Mouse (Mus musculus) embryonic facial prominence, embryonic 12.5 days (tissue): ENCODE results near the gene 4930412O13Rik. TPM values are rescaled to one million over a fixed set of nuclear protein-coding genes. Genes with fewer than 3 reads are reported as not detected.
A peak's percentile ranks its signal among the peaks of the same experiment; 100 is the strongest.

Source experiments
- ATAC-seq: fragments of 200-750 bp; cut with Nextera tagmentation; 2 replicates; pipeline ENCODE4 v1.8.0; 2017; ENCODE audit not compliant: insufficient number of reproducible peaks, insufficient read depth, low FRiP score, low TSS enrichment
- H3K27ac ChIP-seq: fragments of 300-500 bp; sonication (generic); 2 replicates; pipeline ENCODE4 v1.5.1; 2016; ENCODE audit warnings: mild to moderate bottlenecking
- H3K27me3 ChIP-seq: fragments of 300-500 bp; sonication (generic); 2 replicates; pipeline ENCODE4 v1.6.1; 2016; ENCODE audit warnings: mild to moderate bottlenecking, moderate library complexity
- H3K36me3 ChIP-seq: fragments of 300-500 bp; sonication (generic); 2 replicates; pipeline ENCODE4 v1.6.1; 2016; ENCODE audit warnings: mild to moderate bottlenecking
- H3K4me1 ChIP-seq: fragments of 300-500 bp; sonication (generic); 2 replicates; pipeline ENCODE4 v1.6.1; 2016
- H3K4me2 ChIP-seq: fragments of 300-500 bp; sonication (generic); replicated peaks from 2 replicates; pipeline ENCODE4 v1.6.1; 2016; ENCODE audit warnings: mild to moderate bottlenecking, moderate library complexity
- H3K4me3 ChIP-seq: fragments of 300-500 bp; sonication (generic); 2 replicates; pipeline ENCODE4 v1.5.1; 2016; ENCODE audit warnings: mild to moderate bottlenecking
- H3K9ac ChIP-seq: fragments of 300-500 bp; sonication (generic); 2 replicates; pipeline ENCODE4 v1.6.1; 2016; ENCODE audit warnings: mild to moderate bottlenecking, moderate library complexity
- H3K9me3 ChIP-seq: fragments of 300-500 bp; sonication (generic); 2 replicates; pipeline ENCODE4 v1.6.1; 2016; ENCODE audit warnings: mild to moderate bottlenecking, moderate library complexity
- WGBS: fragments of 180-500 bp; shearing (Covaris S2); methylation state at CpG from one replicate; pipeline ENCODE4 v1.1.7; 2016; 5-methylcytosine and 5-hydroxymethylcytosine counted together
- polyA plus RNA-seq: library from polyadenylated mRNA; unstranded; fragments of >200 nt; fragmentation: Nextera tagmentation; extraction: Ambion mirVana; gene quantifications from 2 replicates; pipeline ENCODE4 v1.2.1, GENCODE M21; 2016

4930412O13Rik gene
- polyA plus RNA-seq, 1 experiment from 2014 or later = 1.8 TPM

DNA sequence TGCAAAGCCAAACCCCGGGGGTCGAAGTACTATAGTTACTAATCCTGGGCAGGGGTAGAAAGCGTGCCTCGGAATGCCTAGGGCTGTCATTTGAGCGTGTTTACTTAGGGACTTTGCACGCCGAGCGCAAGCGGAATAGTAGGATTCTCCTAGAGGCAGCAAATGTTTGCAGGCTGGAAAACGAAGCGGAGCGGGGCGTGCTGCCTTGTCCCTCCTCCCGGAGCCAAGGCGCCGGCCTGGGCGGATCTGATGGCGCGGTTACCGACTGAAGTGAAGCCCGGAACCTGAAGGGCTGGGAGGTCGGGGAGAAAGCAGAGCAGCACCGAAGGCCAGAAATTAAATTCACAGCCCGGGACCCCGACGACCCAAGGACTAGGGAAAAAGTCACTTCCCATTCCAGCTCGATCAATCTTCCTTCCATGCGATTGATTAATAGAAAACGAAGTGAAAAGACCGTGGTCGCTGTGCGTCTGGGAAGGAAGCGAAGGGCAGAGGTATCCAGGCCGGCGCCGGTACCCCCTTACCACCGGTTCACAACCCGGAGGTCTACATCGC, 1.4 kb downstream of the 4930412O13Rik start:
- Histone ChIP-seq H3K36me3 (no peaks in the 10 kb centered on the region), H3K27me3 (peaks cover 56% of the 10 kb centered on the region), H3K9ac (peak overlapping the region; percentile 29; the same call in 1 of the 2 replicates), H3K4me3 (peak overlapping the region; percentile 37), H3K4me1 (peaks cover 22% of the 10 kb centered on the region), H3K9me3 (no peaks in the 10 kb centered on the region), H3K4me2 (peak overlapping the region; percentile 85), H3K27ac (peak overlapping the region; percentile 59)
- ATAC-seq = no peak
- WGBS = under 1% methylated on average over 39 of the region's 39 CpGs

DNA sequence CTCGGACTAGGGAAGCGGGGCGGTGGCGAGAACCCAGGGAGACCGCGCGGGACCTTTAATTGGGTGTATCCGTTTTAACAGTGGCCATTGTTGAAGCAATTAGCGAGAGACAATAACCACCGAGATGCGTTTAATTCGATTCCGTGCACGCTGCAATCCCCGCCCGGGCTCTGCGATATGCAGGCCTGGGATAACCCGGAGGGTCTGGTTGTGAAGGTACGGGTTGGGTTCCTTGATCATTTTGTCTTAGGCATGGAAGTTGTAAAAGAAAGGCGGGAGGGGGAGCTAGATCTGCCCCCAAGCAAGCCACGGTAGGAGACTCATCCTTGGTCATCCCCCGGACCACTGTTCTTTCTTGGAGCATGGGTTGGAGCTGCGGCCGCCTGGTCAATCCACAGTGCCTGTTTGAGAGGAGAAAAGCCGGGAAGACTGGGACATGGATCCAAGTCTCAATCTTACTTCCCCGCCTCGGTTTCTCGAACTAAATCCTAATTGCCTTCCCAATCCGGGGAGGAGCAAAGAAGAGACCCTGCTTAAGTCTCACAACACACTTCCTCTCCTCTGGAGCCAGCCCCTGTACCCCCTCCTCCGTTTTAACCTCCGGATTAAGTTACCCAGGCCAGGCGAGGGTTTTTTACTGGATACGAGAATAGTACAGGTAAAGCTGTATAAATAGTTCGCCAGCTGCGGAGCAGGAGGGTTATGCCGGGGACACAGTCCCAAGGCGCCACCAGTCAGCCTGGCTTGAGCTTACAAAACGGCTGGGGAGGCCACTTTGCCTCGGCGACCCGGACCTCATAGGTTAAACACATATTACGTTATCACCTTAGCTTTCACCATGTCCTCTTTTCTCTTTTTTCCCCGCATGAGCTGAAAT, 2.1 kb downstream of the 4930412O13Rik start:
- Histone ChIP-seq H3K4me2 (peak overlapping the region; percentile 85), H3K9me3 (no peaks in the 10 kb centered on the region), H3K4me3 (peak overlapping the region; percentile 37), H3K27me3 (peaks cover 59% of the 10 kb centered on the region), H3K9ac (peak overlapping the region; percentile 29; the same call in 1 of the 2 replicates), H3K27ac (no peak overlapping the region), H3K36me3 (no peaks in the 10 kb centered on the region), H3K4me1 (peaks cover 22% of the 10 kb centered on the region)
- under 1% methylated on average over 43 of the region's 43 CpGs for WGBS
- ATAC-seq = no peak

DNA sequence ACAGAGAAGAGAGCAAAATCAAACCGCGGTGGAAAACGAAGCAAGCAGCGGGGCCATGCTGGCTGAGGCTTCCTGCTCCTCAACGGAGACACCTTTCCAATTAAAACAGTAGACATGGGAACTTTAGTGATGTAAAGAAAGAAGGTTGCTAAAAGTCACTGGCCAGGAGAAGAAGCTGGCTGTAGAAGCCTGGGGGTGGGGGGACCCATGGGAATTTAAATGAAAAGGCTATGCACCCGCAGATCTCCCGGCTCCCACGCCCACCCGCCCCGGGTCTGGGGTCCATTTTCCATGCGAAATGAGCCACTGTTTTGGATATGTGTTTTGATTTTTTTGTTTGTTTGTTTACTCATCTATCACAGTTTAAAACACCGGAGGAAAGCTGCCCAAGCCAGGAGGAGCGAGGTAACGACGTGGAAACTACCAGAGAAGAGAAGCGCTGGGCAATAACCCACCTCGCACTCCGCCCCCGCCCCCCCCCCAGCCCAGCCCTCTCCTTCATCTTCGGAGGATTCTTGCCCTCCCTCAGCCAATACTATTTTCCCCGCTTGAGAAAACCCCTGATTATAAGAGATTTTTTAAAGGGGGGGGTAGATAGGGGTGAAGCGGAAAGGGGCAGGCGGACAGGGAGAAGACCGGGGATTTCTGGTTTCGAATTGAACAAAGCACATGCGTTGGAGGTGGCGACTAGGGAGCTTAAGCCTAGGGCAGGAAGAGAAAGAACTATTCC, 2.9 kb downstream of the 4930412O13Rik start:
- no peaks in the 10 kb centered on the region for H3K9me3 ChIP-seq
- ATAC-seq = no peak
- H3K27ac ChIP-seq = no peak overlapping the region
- no peaks in the 10 kb centered on the region for H3K36me3 ChIP-seq
- peak overlapping the region; percentile 85 for H3K4me2 ChIP-seq
- no peak overlapping the region for H3K9ac ChIP-seq
- H3K27me3 ChIP-seq = peaks cover 65% of the 10 kb centered on the region
- H3K4me3 ChIP-seq = peak overlapping the region; percentile 37
- H3K4me1 ChIP-seq = peaks cover 22% of the 10 kb centered on the region
- WGBS = under 1% methylated on average over 27 of the region's 27 CpGs

DNA sequence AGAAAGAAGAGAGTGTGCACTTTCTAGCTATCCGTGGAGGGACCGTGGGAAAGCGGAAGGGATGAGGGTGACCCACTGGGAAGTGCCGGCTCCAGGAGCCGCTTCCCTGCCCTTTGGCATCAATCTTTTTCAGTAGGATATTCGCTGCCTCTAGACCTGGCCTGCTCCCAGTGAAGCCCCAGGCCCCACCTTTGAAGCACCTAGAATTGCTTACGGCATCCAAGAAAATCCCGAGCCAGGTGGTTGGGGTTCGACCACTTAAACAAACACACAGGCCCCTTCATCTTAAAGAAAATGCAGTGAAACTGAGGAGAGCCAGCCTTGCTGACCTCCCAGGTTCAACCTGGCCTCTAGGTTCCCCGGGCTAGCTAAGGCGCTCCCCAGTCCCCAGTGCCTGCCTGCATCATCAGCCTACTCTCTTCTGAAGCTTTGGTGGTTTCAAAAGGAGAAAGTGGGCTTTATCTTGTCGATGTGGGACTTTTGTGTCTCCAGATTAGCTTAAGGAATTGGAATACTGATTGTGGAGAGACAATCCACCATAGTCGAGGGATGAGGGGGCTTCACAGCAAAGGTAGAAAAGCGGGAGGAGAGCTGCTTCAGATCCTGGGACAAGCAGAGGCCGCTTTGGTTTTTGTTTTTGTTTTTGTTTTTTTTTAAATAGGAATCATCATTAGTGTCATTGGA, 3.6 kb downstream of the 4930412O13Rik start:
- Histone ChIP-seq H3K27ac (no peak overlapping the region), H3K4me1 (peaks cover 27% of the 10 kb centered on the region)

DNA sequence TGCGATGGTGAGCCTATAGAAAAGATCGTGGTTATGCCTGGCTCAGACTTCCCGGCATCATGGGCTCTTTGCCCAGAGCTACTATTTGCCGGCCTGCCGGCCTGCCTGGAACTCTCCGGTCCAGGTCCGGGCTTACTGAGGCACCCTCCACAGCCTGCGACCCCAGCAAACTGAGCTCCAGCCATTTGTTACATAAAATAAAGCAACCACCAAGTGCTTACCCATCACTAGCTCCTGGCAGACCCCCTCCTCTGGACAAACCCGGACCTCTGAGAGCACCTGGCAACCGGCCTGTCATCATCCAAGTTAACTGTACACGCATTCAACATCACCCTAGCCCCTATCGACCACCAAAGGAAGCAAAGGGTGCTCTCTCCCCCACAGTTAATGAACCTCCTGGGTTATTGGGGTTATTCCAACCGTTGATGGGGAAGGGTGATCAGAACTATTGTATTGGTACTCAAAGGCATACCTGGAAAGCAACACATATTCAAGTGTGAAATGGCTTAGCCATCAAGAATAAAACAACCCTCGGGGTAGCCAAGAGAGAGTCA, 4.2 kb downstream of the 4930412O13Rik start:
- peaks cover 27% of the 10 kb centered on the region for H3K4me1 ChIP-seq

More for the DNA sequence above, 3.6 kb downstream of the 4930412O13Rik start:
- H3K4me2 ChIP-seq = peak overlapping the region; percentile 85; the same call in 1 of the 2 replicates
- H3K27me3 ChIP-seq = peaks cover 72% of the 10 kb centered on the region
- H3K9ac ChIP-seq = no peak overlapping the region
- peak overlapping the region; percentile 37 for H3K4me3 ChIP-seq
- no peaks in the 10 kb centered on the region for H3K36me3 ChIP-seq
- H3K9me3 ChIP-seq = no peaks in the 10 kb centered on the region
- ATAC-seq = no peak
- WGBS = 4% methylated on average over 15 of the region's 15 CpGs

DNA sequence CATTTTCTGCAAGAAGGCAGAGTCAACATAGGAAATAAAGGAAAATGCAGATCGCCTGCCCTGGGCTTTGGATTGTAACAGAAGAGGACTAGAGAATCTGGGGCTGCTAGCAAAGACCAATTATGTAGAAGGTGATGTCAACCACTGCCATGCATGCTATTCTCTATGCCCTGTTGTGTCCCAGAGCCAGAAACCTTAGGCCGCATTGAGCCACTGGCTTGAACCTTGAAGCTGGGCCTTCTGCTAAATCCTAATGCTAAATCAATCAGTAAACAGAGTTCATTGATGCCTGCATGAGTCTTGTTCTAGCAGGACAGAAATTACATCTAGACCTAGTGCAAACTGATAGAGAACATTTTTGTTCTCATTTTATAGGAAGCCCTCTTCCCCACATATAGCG, 5.0 kb downstream of the 4930412O13Rik start:
- H3K9me3 ChIP-seq = no peaks in the 10 kb centered on the region
- peaks cover 83% of the 10 kb centered on the region for H3K27me3 ChIP-seq
- no peak overlapping the region for H3K9ac ChIP-seq
- H3K27ac ChIP-seq = no peak overlapping the region
- H3K4me2 ChIP-seq = no peak overlapping the region
- no peaks in the 10 kb centered on the region for H3K36me3 ChIP-seq
- no peak for ATAC-seq
- WGBS = 16% methylated on average over 3 of the region's 3 CpGs
- H3K4me3 ChIP-seq = no peak overlapping the region
- peaks cover 23% of the 10 kb centered on the region for H3K4me1 ChIP-seq

More for the DNA sequence above, 4.2 kb downstream of the 4930412O13Rik start:
- Histone ChIP-seq H3K27ac (no peak overlapping the region), H3K4me3 (no peak overlapping the region), H3K36me3 (no peaks in the 10 kb centered on the region), H3K9ac (no peak overlapping the region), H3K9me3 (no peaks in the 10 kb centered on the region), H3K4me2 (no peak overlapping the region), H3K27me3 (peaks cover 76% of the 10 kb centered on the region)
- ATAC-seq = no peak
- WGBS = 12% methylated on average over 14 of the region's 14 CpGs

DNA sequence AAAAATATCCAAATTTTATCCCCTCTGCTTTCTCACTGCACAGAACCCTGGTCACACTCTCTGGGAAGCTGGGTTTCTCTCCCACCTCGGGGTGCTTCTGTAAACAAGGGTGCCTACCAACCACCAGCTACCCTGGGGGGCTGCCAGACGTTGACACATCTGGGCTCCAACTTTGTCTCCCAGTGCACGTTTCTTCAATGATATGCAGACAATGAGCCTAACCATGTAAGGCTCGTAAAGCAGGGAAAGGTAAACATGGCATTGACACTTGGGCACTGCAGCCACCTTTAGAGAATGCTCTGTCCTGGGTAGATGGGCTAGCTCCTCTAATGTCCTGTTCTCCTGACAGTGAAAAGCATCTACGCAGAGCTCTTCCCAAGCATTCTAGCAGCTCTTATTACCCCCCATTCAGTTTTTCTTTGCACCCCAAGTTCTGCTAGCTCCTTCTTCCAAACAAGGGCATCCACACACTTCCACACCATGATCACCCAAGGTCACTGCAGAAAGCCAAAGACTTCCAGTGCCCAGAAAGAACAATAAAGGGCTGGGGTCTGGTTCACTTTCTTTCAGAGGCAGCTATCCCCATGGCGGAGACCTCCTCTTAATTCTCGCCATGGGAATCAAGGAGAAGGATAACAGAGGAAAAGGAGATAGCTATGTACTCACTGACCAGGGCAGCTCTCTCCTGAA, 6.0 kb downstream of the 4930412O13Rik start:
- H3K27ac ChIP-seq = no peak overlapping the region
- ATAC-seq = no peak
- no peak overlapping the region for H3K9ac ChIP-seq
- 0 out of 2 replicates have a peak overlapping the region, but pooled peaks have one; percentile 12 for H3K4me3 ChIP-seq
- H3K27me3 ChIP-seq = peaks cover 82% of the 10 kb centered on the region
- no peak overlapping the region for H3K4me2 ChIP-seq
- H3K4me1 ChIP-seq = peaks cover 12% of the 10 kb centered on the region
- WGBS = 4% methylated on average over 7 of the region's 7 CpGs
- no peaks in the 10 kb centered on the region for H3K36me3 ChIP-seq
- no peaks in the 10 kb centered on the region for H3K9me3 ChIP-seq

DNA sequence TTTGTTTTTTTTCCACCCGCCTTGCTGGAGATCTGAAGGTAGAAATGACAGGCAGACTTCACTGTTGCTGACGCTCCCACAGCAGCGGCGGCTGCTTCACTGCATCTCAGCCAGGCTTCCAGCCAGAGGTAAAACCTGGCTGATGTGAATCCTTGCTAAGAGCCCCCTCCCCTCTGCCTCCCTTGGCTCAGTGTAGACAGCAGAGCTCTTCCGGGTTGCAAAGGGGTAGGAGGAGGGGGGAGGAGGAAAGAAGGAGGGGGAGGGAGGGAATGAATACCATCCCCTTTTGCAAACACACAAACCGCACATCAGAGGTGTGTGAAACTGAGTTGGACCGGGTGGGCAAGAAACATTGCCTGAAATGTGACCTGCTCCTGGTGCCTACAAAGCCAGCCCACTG, 6.6 kb downstream of the 4930412O13Rik start:
- no peak overlapping the region for H3K4me2 ChIP-seq
- H3K27ac ChIP-seq = no peak overlapping the region
- H3K9me3 ChIP-seq = no peaks in the 10 kb centered on the region
- peaks cover 83% of the 10 kb centered on the region for H3K27me3 ChIP-seq
- H3K4me1 ChIP-seq = peaks cover 8% of the 10 kb centered on the region; the same call in 1 of the 2 replicates
- 0 out of 2 replicates have a peak overlapping the region, but pooled peaks have one; percentile 12 for H3K4me3 ChIP-seq
- H3K36me3 ChIP-seq = no peaks in the 10 kb centered on the region
- WGBS = under 1% methylated on average over 7 of the region's 7 CpGs
- no peak overlapping the region for H3K9ac ChIP-seq
- no peak for ATAC-seq

DNA sequence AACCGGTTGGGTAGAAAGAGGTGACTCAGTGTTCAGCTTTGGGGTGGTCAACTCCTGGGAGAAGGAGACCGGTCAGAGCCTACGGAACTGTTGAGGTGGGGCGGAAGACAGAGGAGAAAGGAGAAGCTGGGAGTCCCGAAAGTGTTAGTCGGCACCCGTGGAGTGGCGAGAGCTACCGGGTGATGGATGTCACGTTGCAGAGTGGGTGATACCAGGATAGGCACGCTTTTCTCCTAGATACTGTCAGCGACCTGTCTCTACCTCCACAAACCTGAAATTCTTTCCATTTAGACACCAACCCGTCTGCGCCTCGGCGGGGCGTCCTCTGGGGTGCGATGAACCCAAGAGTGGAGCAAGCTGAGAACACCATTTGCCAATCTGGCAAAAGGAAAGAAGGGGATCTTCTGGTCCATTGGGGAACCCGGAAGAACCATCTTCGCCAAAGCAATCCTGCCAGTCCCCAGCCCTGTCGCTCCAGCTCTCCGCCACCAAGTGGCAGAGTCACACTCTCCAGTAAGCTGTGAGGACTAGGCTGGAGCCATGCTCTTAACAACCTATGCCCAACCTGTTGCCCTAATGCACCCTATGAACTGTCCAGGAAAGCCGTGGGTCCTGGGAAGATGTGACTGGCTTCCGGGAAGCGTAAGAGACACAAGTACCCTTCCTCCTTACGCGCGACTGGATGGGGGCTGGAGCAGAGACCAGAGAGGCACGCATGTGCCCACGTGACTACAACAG, 8.0 kb downstream of the 4930412O13Rik start, which contains the start of gene 9230102O04Rik:
TSS of gene 9230102O04Rik (minus strand) at position 628 of the 738 bp plus-strand sequence.
- Histone ChIP-seq H3K36me3 (no peaks in the 10 kb centered on the region), H3K9ac (no peak within 1 kb of the TSS), H3K4me3 (peak within 1 kb of the TSS; percentile 25; the same call in 1 of the 2 replicates), H3K27me3 (peaks cover 87% of the 10 kb centered on the region), H3K9me3 (no peaks in the 10 kb centered on the region), H3K4me2 (peak within 1 kb of the TSS; percentile 42), H3K4me1 (peaks cover 5% of the 10 kb centered on the region; the same call in 1 of the 2 replicates), H3K27ac (no peak within 1 kb of the TSS)
- peak; percentile 59; the same call in 1 of the 2 replicates for ATAC-seq
- WGBS = under 1% methylated on average over 30 of the region's 30 CpGs
